Mouse (Mus musculus): Measurements from ENCODE around the gene Asic2. TPM values are rescaled to one million over a fixed set of nuclear protein-coding genes. Genes with fewer than 3 reads are reported as not detected.

The Asic2 gene
- total and polyA plus RNA-seq, 3 experiments = not detected

GRCm38 (mm10) chr11:81080076-81080805 is 888.0 kb downstream of the Asic2 start:
- Histone ChIP-seq H3K27ac (ENCODE audit: control insufficient read depth, low read depth, low read length) (no peak overlapping the region), H3K4me3 (ENCODE audit: control insufficient read depth in 1 of 2, insufficient read depth in 1 of 2, low read depth in 2 of 2, low read length in 2 of 2) (no peak overlapping the region), H3K9me3 (replicated peaks; ENCODE audit: insufficient read depth, low read length) (no peaks in the 10 kb centered on the region), H3K9ac (ENCODE audit: control insufficient read depth, low read depth, low read length, poor library complexity, severe bottlenecking) (no peak overlapping the region), H3K36me3 (ENCODE audit: control insufficient read depth in 1 of 2, insufficient read depth in 2 of 2, low read length in 2 of 2) (no peaks in the 10 kb centered on the region), H3K27me3 (ENCODE audit: control insufficient read depth in 1 of 2, insufficient read depth in 2 of 2, low read length in 2 of 2) (no peaks in the 10 kb centered on the region), H3K4me1 (ENCODE audit: control insufficient read depth in 1 of 2, insufficient read depth in 2 of 2, low read length in 2 of 2) (no peaks in the 10 kb centered on the region), H3K79me2 (ENCODE audit: control insufficient read depth, insufficient read depth, low read length, poor library complexity) (no peaks in the 10 kb centered on the region)
- DNase-seq (ENCODE audit: low read depth, low spot score) = no peak
- no peak for TF ChIP-seq ZC3H11A (IDR thresholded peaks at IDR 0.05; ENCODE audit: low read depth, low read length)
- no peak for TF ChIP-seq KAT2A (conservative IDR thresholded peaks at IDR 0.05; ENCODE audit: low read depth, low read length)
- no peak for TF ChIP-seq CHD1 (IDR thresholded peaks at IDR 0.05; ENCODE audit: low read depth, low read length)

DNA sequence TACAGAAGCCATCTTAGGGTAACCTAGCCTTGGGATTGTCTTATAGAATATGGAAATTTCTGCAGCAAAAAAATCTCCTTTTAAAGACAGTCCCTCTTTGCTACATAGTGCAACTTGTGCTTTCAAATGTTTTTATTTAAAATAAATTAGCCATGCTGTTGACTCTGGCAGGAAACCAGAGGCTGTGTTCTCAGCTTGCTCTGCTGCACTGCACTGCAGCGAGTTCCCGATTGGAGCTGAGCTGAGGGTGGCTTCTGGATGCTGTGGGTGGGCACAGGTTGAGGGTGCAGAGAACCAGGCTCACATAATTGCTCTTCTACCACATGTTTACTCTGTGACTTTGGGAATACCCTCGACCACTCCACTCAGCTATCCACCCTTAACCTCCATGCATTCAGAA is 889.0 kb downstream of the Asic2 start:
- Histone ChIP-seq H3K36me3 (ENCODE audit: control insufficient read depth in 1 of 2, insufficient read depth in 2 of 2, low read length in 2 of 2) (no peaks in the 10 kb centered on the region), H3K4me3 (ENCODE audit: control insufficient read depth in 1 of 2, insufficient read depth in 1 of 2, low read depth in 2 of 2, low read length in 2 of 2) (no peak overlapping the region), H3K4me1 (ENCODE audit: control insufficient read depth in 1 of 2, insufficient read depth in 2 of 2, low read length in 2 of 2) (no peaks in the 10 kb centered on the region), H3K9ac (ENCODE audit: control insufficient read depth, low read depth, low read length, poor library complexity, severe bottlenecking) (no peak overlapping the region), H3K27me3 (ENCODE audit: control insufficient read depth in 1 of 2, insufficient read depth in 2 of 2, low read length in 2 of 2) (no peaks in the 10 kb centered on the region), H3K79me2 (ENCODE audit: control insufficient read depth, insufficient read depth, low read length, poor library complexity) (no peaks in the 10 kb centered on the region), H3K9me3 (replicated peaks; ENCODE audit: insufficient read depth, low read length) (no peaks in the 10 kb centered on the region), H3K27ac (ENCODE audit: control insufficient read depth, low read depth, low read length) (no peak overlapping the region)
- TF ChIP-seq ZMIZ1 (IDR thresholded peaks at IDR 0.05; ENCODE audit: low read depth, low read length) = no peak
- no peak for TF ChIP-seq POLR2A (IDR thresholded peaks at IDR 0.05; ENCODE audit: control insufficient read depth in 1 of 2, insufficient read depth in 1 of 2, low read depth in 1 of 2, low read length in 2 of 2, poor library complexity in 1 of 2)
- no peak for TF ChIP-seq NRF1 (IDR thresholded peaks at IDR 0.05; ENCODE audit: insufficient read depth, low read depth, low read length, poor library complexity, severe bottlenecking)
- TF ChIP-seq ZC3H11A (IDR thresholded peaks at IDR 0.05; ENCODE audit: low read depth, low read length) = no peak
- no peak for TF ChIP-seq USF1 (IDR thresholded peaks at IDR 0.05; ENCODE audit: low read depth, low read length)
- no peak for TF ChIP-seq CHD1 (IDR thresholded peaks at IDR 0.05; ENCODE audit: low read depth, low read length)
- DNase-seq (ENCODE audit: low read depth, low spot score) = no peak

DNA sequence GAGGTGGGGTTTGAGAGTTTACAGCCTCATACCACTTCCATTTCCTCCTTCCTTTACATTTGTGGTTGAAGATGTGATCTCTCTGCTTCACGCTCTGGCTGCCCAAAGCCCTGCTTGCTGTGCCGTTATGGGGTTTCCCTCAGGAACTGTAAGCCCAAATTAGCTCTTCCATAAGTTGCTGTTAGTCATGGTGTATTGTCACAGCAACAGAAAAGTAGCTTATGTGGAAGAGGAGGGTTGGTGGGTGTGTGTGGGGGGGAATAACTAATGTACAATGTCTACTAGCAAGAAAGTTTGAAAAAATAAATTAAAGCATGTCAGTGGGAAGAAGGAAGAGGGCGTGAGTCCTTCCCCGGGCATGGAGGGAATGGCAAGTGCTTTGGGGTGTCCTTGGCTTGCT is 896.4 kb downstream of the Asic2 start:
- TF ChIP-seq SMC3 (IDR thresholded peaks at IDR 0.05; ENCODE audit: low read depth, low read length) (no peak), MYB (IDR thresholded peaks at IDR 0.05; ENCODE audit: low read depth, low read length) (no peak), POLR2AphosphoS5 (IDR thresholded peaks at IDR 0.05; ENCODE audit: borderline replicate concordance, low read depth, low read length) (no peak), USF1 (IDR thresholded peaks at IDR 0.05; ENCODE audit: low read depth, low read length) (no peak), NRF1 (IDR thresholded peaks at IDR 0.05; ENCODE audit: insufficient read depth, low read depth, low read length, poor library complexity, severe bottlenecking) (no peak), RAD21 (IDR thresholded peaks at IDR 0.05; ENCODE audit: low read depth, low read length) (no peak), ZKSCAN1 (IDR thresholded peaks at IDR 0.05; ENCODE audit: low read depth, low read length) (no peak), MAZ (IDR thresholded peaks at IDR 0.05; ENCODE audit: low read depth, low read length) (no peak), MYC (IDR thresholded peaks at IDR 0.05; ENCODE audit: low read depth, low read length) (no peak), KAT2A (conservative IDR thresholded peaks at IDR 0.05; ENCODE audit: low read depth, low read length) (no peak), TBP (IDR thresholded peaks at IDR 0.05; ENCODE audit: low read depth, low read length) (no peak)
- Histone ChIP-seq H3K9me3 (replicated peaks; ENCODE audit: insufficient read depth, low read length) (no peaks in the 10 kb centered on the region), H3K36me3 (ENCODE audit: control insufficient read depth in 1 of 2, insufficient read depth in 2 of 2, low read length in 2 of 2) (no peaks in the 10 kb centered on the region), H3K4me3 (ENCODE audit: control insufficient read depth in 1 of 2, insufficient read depth in 1 of 2, low read depth in 2 of 2, low read length in 2 of 2) (no peak overlapping the region), H3K27ac (ENCODE audit: control insufficient read depth, low read depth, low read length) (no peak overlapping the region), H3K4me1 (ENCODE audit: control insufficient read depth in 1 of 2, insufficient read depth in 2 of 2, low read length in 2 of 2) (no peaks in the 10 kb centered on the region), H3K79me2 (ENCODE audit: control insufficient read depth, insufficient read depth, low read length, poor library complexity) (no peaks in the 10 kb centered on the region), H3K27me3 (ENCODE audit: control insufficient read depth in 1 of 2, insufficient read depth in 2 of 2, low read length in 2 of 2) (no peaks in the 10 kb centered on the region), H3K9ac (ENCODE audit: control insufficient read depth, low read depth, low read length, poor library complexity, severe bottlenecking) (no peak overlapping the region)
- no peak for DNase-seq (ENCODE audit: low read depth, low spot score)
